Mouse (Mus musculus) intestine, embryonic 14.5 days (tissue): ENCODE measurements at regions not wholly inside any gene's neighbourhood (a gene's known extent, or its start where the extent isn't known, plus 50 kb on each side); places are given as distances from the start of the nearest gene placed in this dataset.

Source experiments
- ATAC-seq: fragments of 200-750 bp; cut with Nextera tagmentation; replicated peaks from 2 replicates; pipeline ENCODE4 v1.8.0; 2017; ENCODE audit warnings: low read depth, moderate number of reproducible peaks, moderate TSS enrichment, moderate library complexity; ENCODE audit not compliant: low FRiP score, low TSS enrichment
- DNase-seq: peaks from one replicate; pipeline ENCODE4 v3.0.0-alpha.2; 2018; ENCODE audit warnings: low spot score
- H3K27ac ChIP-seq: fragments of 300-500 bp; sonication (generic); 2 replicates; pipeline ENCODE4 v1.5.1; 2014; ENCODE audit warnings: low read depth, mild to moderate bottlenecking, control low read depth
- H3K27me3 ChIP-seq: fragments of 300-500 bp; sonication (generic); replicated peaks from 2 replicates; pipeline ENCODE4 v1.6.1; 2014; ENCODE audit warnings: low read length, control low read depth; ENCODE audit not compliant: control insufficient read depth, insufficient read depth
- H3K36me3 ChIP-seq: fragments of 300-500 bp; sonication (generic); 2 replicates; pipeline ENCODE4 v1.6.1; 2014; ENCODE audit warnings: low read length, control low read depth; ENCODE audit not compliant: control insufficient read depth, insufficient read depth
- H3K4me1 ChIP-seq: fragments of 300-500 bp; sonication (generic); replicated peaks from 2 replicates; pipeline ENCODE4 v1.6.1; 2014; ENCODE audit warnings: low read length, control low read depth, mixed read lengths; ENCODE audit not compliant: control insufficient read depth, insufficient read depth
- H3K4me2 ChIP-seq: fragments of 300-500 bp; sonication (generic); 2 replicates; pipeline ENCODE4 v1.6.1; 2014; ENCODE audit warnings: low read length
- H3K4me3 ChIP-seq: fragments of 300-500 bp; sonication (generic); 2 replicates; pipeline ENCODE4 v1.5.1; 2014; ENCODE audit warnings: low read depth, low read length, control low read depth, mixed read lengths
- H3K9ac ChIP-seq: fragments of 300-500 bp; sonication (generic); 2 replicates; pipeline ENCODE4 v1.6.1; 2014; ENCODE audit warnings: mild to moderate bottlenecking, low read length
- H3K9me3 ChIP-seq: fragments of 300-500 bp; sonication (generic); 2 replicates; pipeline ENCODE4 v1.6.1; 2016; ENCODE audit warnings: low read length, control low read depth; ENCODE audit not compliant: control insufficient read depth
- WGBS: fragments of 180-500 bp; shearing (Covaris S2); extraction: QIAGEN DNeasy Blood & Tissue Kit; methylation state at CpG from one replicate; pipeline ENCODE4 v1.1.7; 2014; 5-methylcytosine and 5-hydroxymethylcytosine counted together

GRCm38 (mm10) chr2:51073040-51073594 lies 75.8 kb downstream of the Rnd3 start:
- Histone ChIP-seq H3K4me3 (no peak overlapping the region), H3K9ac (no peak overlapping the region), H3K36me3 (no peaks in the 10 kb centered on the region), H3K9me3 (no peaks in the 10 kb centered on the region), H3K4me1 (peaks cover 5% of the 10 kb centered on the region), H3K4me2 (peak overlapping the region; percentile 20), H3K27ac (no peak overlapping the region), H3K27me3 (no peaks in the 10 kb centered on the region)
- WGBS = 58% methylated on average over 14 of the region's 14 CpGs
- no peak for ATAC-seq
- DNase-seq = peak; percentile 49

DNA sequence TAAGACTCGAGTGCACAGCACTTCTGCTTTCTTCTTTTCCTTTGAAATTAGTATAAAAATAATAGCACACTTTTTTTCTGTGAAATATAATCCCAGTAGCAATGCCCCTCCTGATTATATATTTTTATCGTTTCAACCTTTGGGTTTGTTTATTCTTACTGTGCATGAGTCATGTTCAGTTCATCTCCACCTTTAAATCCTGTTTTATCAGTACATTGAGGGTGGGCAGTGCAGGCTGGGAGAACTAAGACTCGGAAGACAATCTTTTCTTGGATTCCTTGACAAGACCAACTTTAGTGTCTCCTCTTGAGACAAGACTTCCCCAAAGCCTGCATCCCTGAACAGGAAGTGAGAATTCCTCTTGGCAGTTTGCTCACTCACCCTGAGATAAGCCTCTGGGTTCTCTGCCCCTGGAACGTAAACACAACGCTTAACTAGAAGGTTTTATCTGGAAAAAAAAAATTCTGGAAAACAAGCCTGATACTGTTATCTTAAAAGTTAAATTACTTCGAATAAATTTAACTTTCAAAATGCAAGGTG lies 76.5 kb downstream of the Rnd3 start:
- H3K9ac ChIP-seq = no peak overlapping the region
- DNase-seq = peak; percentile 51
- H3K27me3 ChIP-seq = no peaks in the 10 kb centered on the region
- ATAC-seq = no peak
- H3K4me3 ChIP-seq = no peak overlapping the region
- 27% methylated on average over 6 of the region's 6 CpGs for WGBS
- no peaks in the 10 kb centered on the region for H3K9me3 ChIP-seq
- peaks cover 5% of the 10 kb centered on the region for H3K4me1 ChIP-seq
- no peaks in the 10 kb centered on the region for H3K36me3 ChIP-seq
- peak overlapping the region; percentile 20 for H3K4me2 ChIP-seq
- H3K27ac ChIP-seq = no peak overlapping the region

- peaks cover 5% of the 10 kb centered on the region for H3K4me1 ChIP-seq
- no peak overlapping the region for H3K9ac ChIP-seq
- H3K27me3 ChIP-seq = no peaks in the 10 kb centered on the region
- DNase-seq (peak; percentile 21), ATAC-seq (no peak)
- no peak overlapping the region for H3K4me2 ChIP-seq
- H3K36me3 ChIP-seq = no peaks in the 10 kb centered on the region
- H3K4me3 ChIP-seq = no peak overlapping the region
- 89% methylated on average over 2 of the region's 2 CpGs for WGBS
- no peak overlapping the region for H3K27ac ChIP-seq
- no peaks in the 10 kb centered on the region for H3K9me3 ChIP-seq
Measured at GRCm38 (mm10) chr2:51070902-51071301, 78.0 kb downstream of the Rnd3 start.

- Histone ChIP-seq H3K36me3 (no peaks in the 10 kb centered on the region), H3K4me1 (no peaks in the 10 kb centered on the region), H3K9me3 (0 out of 2 replicates have a peak, but pooled peaks cover 3% of the 10 kb centered on the region), H3K4me3 (no peak overlapping the region), H3K9ac (no peak overlapping the region), H3K27ac (no peak overlapping the region), H3K27me3 (no peaks in the 10 kb centered on the region), H3K4me2 (no peak overlapping the region)
- DNase-seq (peak; percentile 53), ATAC-seq (no peak)
- 76% methylated on average over 11 of the region's 11 CpGs for WGBS
Measured at GRCm38 (mm10) chr2:51066423-51066831, 82.5 kb downstream of the Rnd3 start.

GRCm38 (mm10) chr2:51065821-51066220 lies 83.1 kb downstream of the Rnd3 start:
- Histone ChIP-seq H3K9me3 (0 out of 2 replicates have a peak, but pooled peaks cover 3% of the 10 kb centered on the region), H3K27me3 (no peaks in the 10 kb centered on the region), H3K27ac (no peak overlapping the region), H3K4me2 (no peak overlapping the region), H3K4me1 (no peaks in the 10 kb centered on the region), H3K36me3 (no peaks in the 10 kb centered on the region), H3K9ac (no peak overlapping the region), H3K4me3 (no peak overlapping the region)
- ATAC-seq = no peak
- DNase-seq = peak; percentile 28
- WGBS = 55% methylated on average over 6 of the region's 6 CpGs

DNA sequence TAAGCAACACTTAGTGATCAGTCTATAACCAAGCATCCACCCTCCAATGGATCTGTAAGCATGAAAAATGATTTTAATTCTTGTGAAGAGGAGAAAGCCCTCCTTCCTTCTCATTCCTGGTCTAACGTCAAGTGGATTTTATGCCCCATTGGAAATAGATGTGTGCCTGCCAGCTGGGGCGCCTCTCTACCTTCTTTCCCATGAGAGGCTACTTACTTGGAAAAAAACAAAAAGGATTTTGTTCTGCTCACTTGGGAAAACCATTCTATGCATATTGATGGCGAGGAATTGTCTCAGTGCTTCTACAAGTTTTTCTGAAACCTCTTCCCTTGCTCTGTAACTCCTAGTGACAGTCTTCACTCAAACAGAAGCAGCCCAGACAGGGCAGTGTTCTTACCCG lies 84.1 kb downstream of the Rnd3 start:
- H3K4me3 ChIP-seq = no peak overlapping the region
- no peak for ATAC-seq
- no peaks in the 10 kb centered on the region for H3K36me3 ChIP-seq
- no peak overlapping the region for H3K27ac ChIP-seq
- peak; percentile 13 for DNase-seq
- 88% methylated on average over 4 of the region's 4 CpGs for WGBS
- 0 out of 2 replicates have a peak, but pooled peaks cover 3% of the 10 kb centered on the region for H3K9me3 ChIP-seq
- no peak overlapping the region for H3K4me2 ChIP-seq
- no peaks in the 10 kb centered on the region for H3K27me3 ChIP-seq
- no peak overlapping the region for H3K9ac ChIP-seq
- no peaks in the 10 kb centered on the region for H3K4me1 ChIP-seq

GRCm38 (mm10) chr2:51062049-51062448 lies 86.9 kb downstream of the Rnd3 start:
- ATAC-seq (no peak), DNase-seq (peak; percentile 25)
- H3K4me3 ChIP-seq = no peak overlapping the region
- H3K4me1 ChIP-seq = no peaks in the 10 kb centered on the region
- no peaks in the 10 kb centered on the region for H3K36me3 ChIP-seq
- H3K27ac ChIP-seq = no peak overlapping the region
- 96% methylated on average over 5 of the region's 5 CpGs for whole genome bisulfite sequencing
- no peak overlapping the region for H3K4me2 ChIP-seq
- no peaks in the 10 kb centered on the region for H3K27me3 ChIP-seq
- 0 out of 2 replicates have a peak, but pooled peaks cover 3% of the 10 kb centered on the region for H3K9me3 ChIP-seq
- H3K9ac ChIP-seq = no peak overlapping the region

GRCm38 (mm10) chr2:51058158-51058557 lies 90.8 kb downstream of the Rnd3 start:
- H3K27ac ChIP-seq = no peak overlapping the region
- H3K4me2 ChIP-seq = no peak overlapping the region
- peaks cover 10% of the 10 kb centered on the region for H3K4me1 ChIP-seq
- H3K9ac ChIP-seq = no peak overlapping the region
- DNase-seq (peak; percentile 20), ATAC-seq (no peak)
- H3K27me3 ChIP-seq = no peaks in the 10 kb centered on the region
- 88% methylated on average over 4 of the region's 4 CpGs for WGBS
- H3K4me3 ChIP-seq = no peak overlapping the region
- H3K36me3 ChIP-seq = no peaks in the 10 kb centered on the region
- H3K9me3 ChIP-seq = 0 out of 2 replicates have a peak, but pooled peaks cover 3% of the 10 kb centered on the region

DNA sequence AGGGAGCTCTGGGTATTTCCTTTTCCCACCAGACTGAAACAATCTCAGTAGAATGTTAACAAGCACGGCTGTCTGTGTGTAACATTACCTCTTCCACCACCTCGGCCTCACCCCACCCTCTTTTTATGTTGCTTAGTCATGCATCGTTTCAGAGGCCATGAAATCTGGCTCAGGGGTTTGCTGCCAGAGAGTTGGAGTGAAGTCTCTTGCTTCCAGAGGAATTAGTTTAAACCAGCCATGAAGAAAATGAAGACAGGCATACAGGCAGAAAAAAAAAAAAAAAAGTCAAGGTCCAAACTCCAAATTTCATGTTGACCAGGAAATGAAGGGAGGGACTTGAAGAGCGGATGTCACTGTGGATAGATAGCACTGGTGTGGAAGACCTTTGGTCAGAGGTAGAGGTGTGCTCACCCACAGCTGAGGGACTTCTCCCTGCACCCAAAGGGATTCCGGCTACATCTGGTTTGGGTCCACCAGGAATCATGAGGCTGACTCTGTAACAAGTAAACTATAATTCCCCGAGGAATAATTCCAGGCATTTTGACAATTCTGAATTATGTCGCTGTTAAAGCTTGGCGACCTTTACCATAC lies 92.7 kb downstream of the Rnd3 start:
- peaks cover 10% of the 10 kb centered on the region for H3K4me1 ChIP-seq
- H3K9me3 ChIP-seq = no peaks in the 10 kb centered on the region
- H3K27me3 ChIP-seq = no peaks in the 10 kb centered on the region
- no peaks in the 10 kb centered on the region for H3K36me3 ChIP-seq
- no peak overlapping the region for H3K4me2 ChIP-seq
- H3K9ac ChIP-seq = no peak overlapping the region
- ATAC-seq (peak; percentile 68), DNase-seq (peak; percentile 60)
- no peak overlapping the region for H3K4me3 ChIP-seq
- 37% methylated on average over 8 of the region's 8 CpGs for WGBS
- H3K27ac ChIP-seq = no peak overlapping the region
